Mouse (Mus musculus): Measurements from ENCODE around the gene Robo1.

The Robo1 gene

DNA sequence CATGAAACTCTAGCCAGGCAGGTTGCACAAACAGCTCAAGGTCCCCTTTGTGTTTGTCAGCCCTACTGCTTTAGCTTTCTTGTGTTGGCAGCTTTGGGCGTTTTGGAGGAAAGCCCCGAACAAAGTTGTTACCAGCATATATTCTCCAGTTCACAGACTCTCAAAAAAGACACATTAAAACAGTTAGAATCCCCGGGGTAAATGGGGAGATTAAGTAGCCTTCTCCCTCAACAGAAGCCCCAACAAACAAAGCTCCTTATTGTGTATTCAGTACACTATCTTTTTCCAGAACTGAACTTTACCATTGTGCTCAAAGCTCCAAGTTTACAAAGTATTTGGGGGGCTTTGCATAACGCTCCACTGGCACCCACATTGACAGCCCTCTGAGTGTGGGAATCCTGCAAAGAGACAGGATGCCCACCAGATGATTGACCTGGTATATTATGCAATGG lies 302.6 kb downstream of the Robo1 start:
- DNase-seq: no peak

DNA sequence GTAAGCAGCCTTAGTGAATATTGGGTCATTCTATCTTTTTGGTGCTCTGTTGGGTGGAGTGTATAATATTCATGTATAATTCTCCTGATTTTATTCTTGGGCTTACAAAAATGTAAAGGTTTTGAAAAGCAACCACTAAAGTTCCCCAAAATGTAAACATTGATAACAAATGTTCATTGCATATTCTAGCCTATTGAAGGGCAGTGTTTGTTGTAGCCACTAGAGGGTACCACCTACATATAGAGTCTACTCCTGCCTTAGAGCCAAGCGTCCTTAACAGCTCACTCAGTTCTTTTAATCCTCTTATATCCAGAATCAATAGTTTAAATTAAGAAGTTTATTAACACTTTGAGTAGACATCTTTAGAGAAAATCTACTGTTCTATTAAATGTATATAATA lies 306.8 kb downstream of the Robo1 start:
- no peak for DNase-seq

- no peak for DNase-seq
Measured at GRCm38 (mm10) chr16:72615360-72615759, 307.3 kb downstream of the Robo1 start.

DNA sequence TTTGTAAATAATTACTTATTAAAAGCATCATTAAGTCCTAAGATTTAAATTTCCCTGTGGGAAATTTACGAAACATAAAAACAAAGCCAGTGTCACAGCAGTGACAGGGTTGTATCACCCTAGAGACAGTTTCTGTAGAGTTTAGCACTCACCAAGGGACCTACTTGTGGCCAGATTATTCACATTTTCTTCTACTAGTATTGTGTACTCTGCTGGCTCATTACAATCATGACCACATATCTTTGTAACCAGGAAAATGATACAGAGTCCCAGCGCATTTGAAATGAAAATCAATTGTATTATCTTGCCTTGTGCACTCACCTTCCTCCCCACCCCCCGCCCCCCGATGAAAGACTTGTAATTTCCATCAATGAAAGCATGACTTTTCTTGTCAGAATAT lies 314.3 kb downstream of the Robo1 start:
- DNase-seq: no peak

DNA sequence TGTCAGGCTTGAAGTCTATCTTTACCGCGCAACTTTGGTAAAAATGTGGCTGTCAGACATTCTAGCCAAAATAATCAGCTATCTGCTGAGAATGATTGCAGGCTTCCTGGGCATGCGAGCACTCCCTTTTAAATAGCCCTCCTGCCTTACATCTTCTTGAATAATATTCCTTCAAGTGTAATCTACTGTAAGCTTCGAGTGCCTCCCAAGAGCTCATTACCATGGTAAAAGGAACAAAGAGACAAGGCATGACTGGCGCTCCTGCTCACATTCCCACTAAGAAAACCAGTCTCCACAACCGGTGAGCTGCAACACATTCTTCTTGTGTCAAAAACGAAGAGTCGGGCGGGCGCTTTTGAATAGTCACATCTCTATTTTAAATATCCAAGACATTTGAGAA lies 314.8 kb downstream of the Robo1 start:
- DNase-seq: no peak

DNA sequence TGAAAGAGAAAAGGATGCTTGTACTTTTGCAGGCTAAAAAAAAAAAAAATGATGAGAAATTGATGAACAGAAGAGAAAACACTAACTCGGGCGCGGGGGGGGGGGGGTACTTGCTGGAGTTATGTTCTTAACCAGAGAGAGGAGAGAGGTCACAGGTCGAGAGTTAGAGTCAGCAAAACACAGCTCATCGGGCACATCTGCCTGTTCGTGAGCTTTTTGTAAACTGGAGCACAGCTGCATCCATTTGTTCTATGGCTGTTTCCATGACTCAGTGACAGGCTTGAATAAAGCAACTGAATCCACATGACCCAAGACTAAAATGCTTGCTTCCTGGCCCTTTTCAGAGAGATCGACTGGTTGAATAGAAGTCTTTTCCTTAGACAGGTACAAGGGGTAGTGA lies 325.7 kb downstream of the Robo1 start:
- no peak for DNase-seq

- DNase-seq: no peak
Measured at GRCm38 (mm10) chr16:72639332-72639940, 331.3 kb downstream of the Robo1 start.

DNA sequence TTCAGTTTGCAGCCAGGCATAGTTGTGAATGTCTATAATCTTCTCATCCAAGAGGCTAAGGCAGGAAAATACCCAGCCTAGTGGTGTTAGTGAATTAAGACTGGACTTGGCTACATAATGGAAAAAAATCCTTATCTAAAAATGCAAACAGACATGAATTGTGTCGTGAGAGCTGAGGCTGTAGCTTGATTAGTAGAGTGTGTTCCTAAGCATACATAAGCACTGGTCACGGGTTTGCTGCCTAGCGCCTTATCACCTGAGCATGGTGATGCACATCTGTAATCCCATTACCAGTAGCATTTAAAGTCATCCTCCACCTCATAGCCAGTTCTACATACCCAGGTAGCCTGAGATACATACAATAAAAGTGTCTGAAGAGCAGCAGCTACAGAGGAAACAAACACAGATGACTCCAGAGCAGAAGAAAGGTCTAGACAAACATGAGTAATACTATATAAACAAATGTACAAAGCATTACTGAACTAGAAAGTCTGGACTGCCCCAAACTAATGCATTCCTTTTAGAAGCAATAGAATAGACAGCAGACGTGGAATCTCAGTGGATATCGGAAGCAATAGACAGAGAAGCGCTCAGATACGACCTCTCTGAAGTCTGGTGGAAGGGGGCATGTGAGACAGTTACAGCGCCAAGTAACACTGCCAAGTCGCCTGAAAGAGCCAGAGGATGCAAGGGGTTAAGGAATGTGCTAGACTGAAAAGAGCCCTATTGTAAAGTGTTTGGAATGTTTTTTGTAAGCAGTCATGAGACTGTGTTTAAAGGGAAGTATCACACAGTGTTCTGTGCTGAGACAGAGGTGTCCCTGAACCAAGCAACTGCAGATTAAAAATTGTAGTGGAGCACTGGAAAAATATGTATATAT lies 333.1 kb downstream of the Robo1 start:
- no peak for DNase-seq

DNA sequence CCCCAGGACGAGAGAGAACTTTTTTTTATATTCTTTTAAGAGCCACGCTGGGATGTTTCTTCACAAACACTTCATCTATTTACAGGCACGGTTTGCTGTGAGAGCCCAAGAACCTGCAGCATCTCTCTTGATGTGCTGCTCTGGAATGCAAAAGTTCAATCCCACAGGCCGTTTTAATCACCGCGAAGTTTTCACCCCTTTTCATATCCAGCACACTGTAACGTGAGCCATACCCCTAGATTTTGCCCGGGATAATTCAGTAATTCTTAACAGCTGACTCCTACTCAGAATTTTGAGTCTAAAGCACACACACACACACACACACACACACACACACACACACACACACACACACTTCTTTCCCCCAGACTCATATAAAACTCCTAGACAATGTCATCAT lies 337.8 kb downstream of the Robo1 start:
- DNase-seq: no peak

DNA sequence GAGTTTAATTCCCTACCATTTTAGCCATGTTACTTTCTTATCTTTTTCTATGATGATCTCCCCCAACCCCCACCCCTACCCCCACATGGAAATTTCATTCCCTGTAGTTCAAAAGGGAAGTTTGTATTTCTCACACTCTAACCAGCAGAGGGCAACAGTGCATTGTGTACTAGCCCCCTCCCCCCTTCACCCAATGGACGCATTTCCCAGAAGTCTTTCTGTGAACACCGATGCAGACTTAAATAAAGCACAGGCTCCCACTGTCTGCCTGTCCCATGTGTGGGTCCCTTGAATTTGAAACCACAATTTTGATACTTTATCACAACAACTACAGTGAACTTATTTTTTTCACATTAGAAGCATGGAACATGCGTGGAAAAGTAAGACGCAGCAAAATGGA lies 341.2 kb downstream of the Robo1 start:
- no peak for DNase-seq

GRCm38 (mm10) chr16:72655411-72655810 lies 347.3 kb downstream of the Robo1 start:
- DNase-seq: no peak

- peak; percentile 75 for DNase-seq
Measured at GRCm38 (mm10) chr16:72662837-72663350, 354.8 kb downstream of the Robo1 start.

DNA sequence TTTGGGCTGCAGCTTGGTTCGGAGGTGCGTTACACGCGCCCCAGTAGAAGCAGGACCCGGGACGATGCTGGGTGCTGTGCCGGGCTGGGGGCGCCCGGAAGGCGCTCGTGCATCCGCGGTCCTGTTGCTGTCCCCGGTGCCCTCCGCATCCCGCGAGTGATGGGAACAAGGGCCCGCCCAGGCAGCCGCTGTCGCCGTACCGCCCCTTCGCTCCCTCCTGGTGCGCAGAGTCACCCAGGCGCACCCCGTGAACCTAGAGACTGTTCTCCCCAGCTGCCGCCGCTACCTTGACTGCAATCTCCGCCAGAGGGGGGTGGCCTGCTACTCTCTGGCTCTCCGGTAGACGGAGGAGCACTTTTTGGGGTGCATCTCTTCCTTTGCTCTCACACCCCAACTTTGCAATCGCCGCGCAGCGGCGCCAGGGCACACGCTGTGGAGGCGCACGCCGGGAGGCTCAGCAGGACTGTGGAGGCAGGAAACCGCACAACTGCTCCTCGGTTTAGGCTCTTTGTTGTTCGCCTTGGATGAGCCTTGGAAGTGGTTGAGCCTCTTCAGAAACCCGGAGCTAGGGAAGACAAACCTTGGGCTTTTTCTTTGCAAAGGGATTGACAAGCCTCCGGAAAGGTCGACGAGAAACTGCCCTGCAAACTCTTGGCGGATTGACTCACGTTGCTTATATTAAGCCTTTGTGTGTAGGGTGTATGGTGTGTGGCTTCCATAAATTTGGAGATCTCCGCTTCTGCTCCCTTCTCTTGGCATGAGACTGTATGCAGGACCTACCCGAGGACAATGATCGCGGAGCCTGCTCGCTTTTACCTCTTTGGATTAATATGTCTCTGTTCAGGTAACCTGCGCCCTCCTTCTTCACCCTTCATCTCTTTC lies 355.5 kb downstream of the Robo1 start:
- peak; percentile 58 for DNase-seq

DNA sequence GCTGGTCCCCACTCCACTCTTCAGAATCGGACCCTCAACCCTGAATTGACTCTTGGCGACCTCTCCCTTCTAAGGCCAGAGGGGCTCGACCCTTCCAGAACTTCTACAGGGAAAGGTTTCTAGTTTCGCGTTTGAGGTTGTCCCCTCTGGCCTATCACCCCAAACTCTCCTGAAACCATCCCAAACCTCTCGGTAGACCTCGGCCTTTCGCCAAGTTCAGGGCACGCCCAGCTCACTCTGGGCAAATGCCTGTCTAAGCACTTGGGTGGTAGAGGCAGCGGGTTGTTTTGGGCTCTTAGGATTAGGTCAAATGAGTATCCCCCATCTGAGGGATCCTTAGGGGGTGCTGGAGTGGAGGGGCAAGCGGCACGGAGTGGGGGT lies 356.1 kb downstream of the Robo1 start:
- DNase-seq: peak; percentile 23

GRCm38 (mm10) chr16:72664806-72665205 lies 356.7 kb downstream of the Robo1 start:
- DNase-seq: no peak

GRCm38 (mm10) chr16:72665454-72665853 lies 357.3 kb downstream of the Robo1 start:
- no peak for DNase-seq

GRCm38 (mm10) chr16:72670240-72671038 lies 362.3 kb downstream of the Robo1 start:
- no peak for DNase-seq

GRCm38 (mm10) chr16:72677234-72677633 lies 369.1 kb downstream of the Robo1 start:
- no peak for DNase-seq

DNA sequence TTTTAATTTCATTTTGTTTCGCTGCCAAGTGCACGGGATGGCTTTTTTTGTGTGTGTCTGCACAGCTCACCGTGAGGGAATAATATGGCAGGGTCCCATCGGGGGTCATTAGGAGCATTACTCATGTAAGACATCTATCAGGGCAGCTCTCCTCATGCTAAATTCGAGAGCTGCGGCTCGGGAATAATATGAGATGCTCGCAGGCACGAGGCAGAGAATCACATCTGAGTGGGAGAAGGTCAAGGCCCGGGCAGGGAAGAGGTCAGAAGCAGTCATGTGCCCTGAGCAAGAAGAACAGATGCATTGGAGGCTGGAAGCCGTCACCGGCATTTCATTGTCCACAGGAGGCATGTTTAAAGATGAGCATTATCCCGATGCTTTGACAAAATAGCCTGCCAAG lies 370.3 kb downstream of the Robo1 start:
- DNase-seq: no peak

DNA sequence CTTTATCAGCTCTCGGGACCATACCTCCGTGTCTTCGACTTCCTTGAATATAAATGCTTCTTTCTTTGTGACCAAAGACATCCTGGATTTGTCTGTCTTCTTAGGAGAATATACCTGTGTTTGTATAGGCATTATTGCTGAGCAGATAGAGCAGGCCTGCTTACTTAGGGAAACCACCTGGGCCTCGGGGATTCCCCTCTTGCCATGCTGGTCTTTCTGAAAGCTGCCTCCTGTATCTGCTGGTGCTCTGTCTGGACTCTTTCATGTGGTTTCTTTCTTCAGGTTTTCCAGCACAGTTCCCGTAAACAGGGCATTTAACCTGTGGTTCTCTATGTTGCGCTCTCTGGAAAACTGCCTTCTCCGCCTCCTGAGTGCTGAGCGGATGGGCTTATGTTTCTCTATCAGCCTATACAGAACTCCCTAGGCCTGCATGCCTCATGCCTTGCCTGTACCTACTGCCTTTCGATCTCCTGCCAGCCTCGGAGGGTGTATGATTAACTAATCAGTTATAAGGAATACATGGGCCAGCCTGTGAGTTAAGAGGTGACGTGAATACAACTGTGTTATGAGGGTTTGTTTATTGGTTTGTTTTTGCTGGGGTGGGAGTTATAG lies 370.9 kb downstream of the Robo1 start:
- DNase-seq: no peak

- no peak for DNase-seq
Measured at GRCm38 (mm10) chr16:72685604-72686479, 377.7 kb downstream of the Robo1 start.
